Mouse (Mus musculus): ENCODE results near the gene Fam47c. TPM values are rescaled to one million over a fixed set of nuclear protein-coding genes. Genes with fewer than 3 reads are reported as not detected.

Fam47c gene
- not detected in 2 replicates for polyA plus RNA-seq (2016; fragmentation: Nextera tagmentation; extraction: Ambion mirVana)

GRCm38 (mm10) chrX:78737463-78737862 is at the start of gene Fam47c:
Gene Fam47c, plus strand, starts transcription at chrX:78737763.
- Histone ChIP-seq H3K27ac (no peak within 1 kb of the TSS), H3K36me3 (replicated peaks) (no peaks in the 10 kb centered on the region), H3K4me1 (no peaks in the 10 kb centered on the region), H3K4me3 (no peak within 1 kb of the TSS), H3K9me3 (peaks cover 2% of the 10 kb centered on the region; the same call in 1 of the 2 replicates), H3K27me3 (ENCODE audit: poor library complexity, severe bottlenecking) (no peaks in the 10 kb centered on the region)
- DNase-seq (ENCODE audit: extremely low spot score, low spot score), result no peak
- 91% methylated on average over 3 of the region's 3 CpGs for WGBS

- Histone ChIP-seq H3K4me3 (no peak overlapping the region), H3K27ac (no peak overlapping the region), H3K36me3 (replicated peaks) (no peaks in the 10 kb centered on the region), H3K4me1 (no peaks in the 10 kb centered on the region), H3K27me3 (ENCODE audit: poor library complexity, severe bottlenecking) (no peaks in the 10 kb centered on the region), H3K9me3 (no peaks in the 10 kb centered on the region)
- no peak for DNase-seq (ENCODE audit: extremely low spot score, low spot score)
- WGBS, result 78% methylated on average over 2 of the region's 2 CpGs
Observed at GRCm38 (mm10) chrX:78769408-78769807, 31.8 kb downstream of the Fam47c start.

GRCm38 (mm10) chrX:78777078-78777477 is 39.5 kb downstream of the Fam47c start:
- Histone ChIP-seq H3K9me3 (peaks cover 6% of the 10 kb centered on the region; the same call in 1 of the 2 replicates), H3K27ac (no peak overlapping the region)

More at GRCm38 (mm10) chrX:78777078-78777477, 39.5 kb downstream of the Fam47c start:
- Histone ChIP-seq H3K36me3 (replicated peaks) (no peaks in the 10 kb centered on the region), H3K4me1 (no peaks in the 10 kb centered on the region), H3K4me3 (no peak overlapping the region), H3K27me3 (ENCODE audit: poor library complexity, severe bottlenecking) (no peaks in the 10 kb centered on the region)
- 82% methylated on average over 2 of the region's 2 CpGs for WGBS
- DNase-seq (ENCODE audit: extremely low spot score, low spot score), result no peak

Other genes with a start within 250 kb of the Fam47c start
- 7.1 and 8.0 TPM in 2 replicates for gene Prrg1, start 153.9 kb upstream of the Fam47c start, polyA plus RNA-seq (2016; fragmentation: Nextera tagmentation; extraction: Ambion mirVana)